Mouse (Mus musculus) liver, embryonic 11.5 days (tissue): Measurements from ENCODE around the gene Lsm4. TPM values are rescaled to one million over a fixed set of nuclear protein-coding genes. Genes with fewer than 3 reads are reported as not detected.
A peak's percentile ranks its signal among the peaks of the same experiment; 100 is the strongest.

Experiments
- ATAC-seq: fragments of 200-750 bp; cut with Nextera tagmentation; replicated peaks from 2 replicates; pipeline ENCODE4 v1.8.0; 2017; ENCODE audit warnings: moderate number of reproducible peaks, mild to moderate bottlenecking, moderate TSS enrichment, moderate library complexity; ENCODE audit not compliant: low FRiP score
- DNase-seq: peaks from one replicate; pipeline ENCODE4 v3.0.0-alpha.2; 2017; ENCODE audit warnings: low spot score
- H3K27ac ChIP-seq: fragments of 300-500 bp; sonication (generic); 2 replicates; pipeline ENCODE4 v1.5.1; 2014; ENCODE audit warnings: mild to moderate bottlenecking, low read depth, low read length, control low read depth
- H3K27me3 ChIP-seq: fragments of 300-500 bp; sonication (generic); replicated peaks from 2 replicates; pipeline ENCODE4 v1.6.1; 2014; ENCODE audit warnings: low read length, mixed read lengths; ENCODE audit not compliant: control insufficient read depth, insufficient read depth
- H3K36me3 ChIP-seq: fragments of 300-500 bp; sonication (generic); 2 replicates; pipeline ENCODE4 v1.6.1; 2014; ENCODE audit warnings: mild to moderate bottlenecking, low read length, moderate library complexity, mixed read lengths; ENCODE audit not compliant: control insufficient read depth, insufficient read depth
- H3K4me1 ChIP-seq: fragments of 300-500 bp; sonication (generic); replicated peaks from 2 replicates; pipeline ENCODE4 v1.6.1; 2014; ENCODE audit warnings: low read length, mixed read lengths; ENCODE audit not compliant: control insufficient read depth, insufficient read depth
- H3K4me2 ChIP-seq: fragments of 300-500 bp; sonication (generic); 2 replicates; pipeline ENCODE4 v1.6.1; 2014; ENCODE audit warnings: mild to moderate bottlenecking, control low read depth, moderate library complexity
- H3K4me3 ChIP-seq: fragments of 300-500 bp; sonication (generic); 2 replicates; pipeline ENCODE4 v1.5.1; 2014; ENCODE audit warnings: low read depth, low read length, control low read depth
- H3K9ac ChIP-seq: fragments of 300-500 bp; sonication (generic); 2 replicates; pipeline ENCODE4 v1.6.1; 2014; ENCODE audit warnings: low read depth, low read length, control low read depth
- H3K9me3 ChIP-seq: fragments of 300-500 bp; sonication (generic); 2 replicates; pipeline ENCODE4 v1.6.1; 2016; ENCODE audit warnings: low read length, inconsistent platforms, mixed read lengths; ENCODE audit not compliant: control insufficient read depth
- WGBS: fragments of 180-500 bp; shearing (Covaris S2); extraction: QIAGEN DNeasy Blood & Tissue Kit; methylation state at CpG from one replicate; pipeline ENCODE4 v1.1.7; 2014; 5-methylcytosine and 5-hydroxymethylcytosine counted together
- polyA plus RNA-seq: library from polyadenylated mRNA; unstranded; fragments of >200 nt; fragmentation: Nextera tagmentation; extraction: Ambion mirVana; gene quantifications from 2 replicates; pipeline ENCODE4 v1.2.1, GENCODE M21; 2014

The Lsm4 gene
- polyA plus RNA-seq, 1 experiment from 2014 or later: 357 TPM

DNA sequence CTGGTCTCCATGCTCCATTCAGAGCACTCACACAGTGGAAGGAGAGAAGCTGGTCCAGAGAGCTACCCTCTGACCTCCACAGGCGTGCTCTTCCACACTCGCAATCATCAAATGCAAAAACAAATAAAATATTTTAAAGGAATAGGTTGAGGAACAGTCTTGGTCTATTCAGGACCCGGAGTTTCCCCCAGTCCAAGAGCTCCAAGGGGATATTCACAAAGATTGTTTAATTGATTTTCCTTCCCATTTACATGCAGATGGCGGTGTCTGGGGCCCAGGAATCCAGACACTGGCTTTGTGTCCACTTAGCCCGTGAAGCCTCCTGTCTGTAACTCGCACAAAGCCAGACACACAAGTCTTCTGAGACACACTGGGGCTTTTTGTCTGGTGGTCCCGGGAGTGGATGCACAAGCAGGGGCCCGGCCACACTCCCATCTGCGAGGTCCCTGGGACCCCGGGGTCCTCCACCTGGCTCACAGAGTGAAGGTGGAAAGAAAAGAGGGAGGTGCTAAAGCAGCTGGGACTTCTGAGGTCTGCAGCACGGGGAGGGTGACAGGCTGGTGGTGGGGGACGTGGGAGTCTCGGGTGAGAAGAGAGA is 16.8 kb upstream of the Lsm4 start:
- DNase-seq: no peak
- WGBS: 84% methylated on average over 13 of the region's 13 CpGs
- H3K36me3 ChIP-seq: peaks cover 5% of the 10 kb centered on the region; the same call in 1 of the 2 replicates
- H3K27ac ChIP-seq: no peak overlapping the region
- no peaks in the 10 kb centered on the region for H3K27me3 ChIP-seq
- no peaks in the 10 kb centered on the region for H3K9me3 ChIP-seq
- ATAC-seq: no peak
- no peak overlapping the region for H3K9ac ChIP-seq
- no peak overlapping the region for H3K4me3 ChIP-seq
- peaks cover 19% of the 10 kb centered on the region for H3K4me1 ChIP-seq
- no peak overlapping the region for H3K4me2 ChIP-seq

DNA sequence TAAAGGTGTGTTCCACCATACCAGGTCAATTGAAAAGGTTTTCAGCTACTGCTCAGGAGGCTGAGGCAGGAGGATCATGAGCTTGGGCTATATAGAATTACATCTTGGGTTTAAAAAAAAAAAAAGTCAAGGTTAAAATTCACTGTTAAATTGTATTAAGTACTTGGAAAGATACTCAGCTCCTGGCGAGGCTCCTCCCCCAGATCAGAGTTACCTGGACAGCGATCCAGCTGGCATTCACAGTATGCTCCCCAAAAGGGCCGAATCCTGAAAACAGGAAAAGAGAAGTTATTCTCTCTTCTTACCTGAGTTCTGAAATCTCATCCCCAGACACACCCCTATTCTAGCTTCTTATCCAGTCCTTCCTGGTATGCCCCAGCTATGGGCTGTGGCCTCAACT is 15.8 kb upstream of the Lsm4 start:
- H3K36me3 ChIP-seq: no peaks in the 10 kb centered on the region; the same call in 1 of the 2 replicates
- no peaks in the 10 kb centered on the region for H3K9me3 ChIP-seq
- no peaks in the 10 kb centered on the region for H3K27me3 ChIP-seq
- H3K9ac ChIP-seq: no peak overlapping the region
- DNase-seq (no peak), ATAC-seq (no peak)
- no peak overlapping the region for H3K4me3 ChIP-seq
- H3K4me1 ChIP-seq: peaks cover 23% of the 10 kb centered on the region
- 93% methylated on average over 3 of the region's 3 CpGs for WGBS
- no peak overlapping the region for H3K4me2 ChIP-seq
- H3K27ac ChIP-seq: no peak overlapping the region

DNA sequence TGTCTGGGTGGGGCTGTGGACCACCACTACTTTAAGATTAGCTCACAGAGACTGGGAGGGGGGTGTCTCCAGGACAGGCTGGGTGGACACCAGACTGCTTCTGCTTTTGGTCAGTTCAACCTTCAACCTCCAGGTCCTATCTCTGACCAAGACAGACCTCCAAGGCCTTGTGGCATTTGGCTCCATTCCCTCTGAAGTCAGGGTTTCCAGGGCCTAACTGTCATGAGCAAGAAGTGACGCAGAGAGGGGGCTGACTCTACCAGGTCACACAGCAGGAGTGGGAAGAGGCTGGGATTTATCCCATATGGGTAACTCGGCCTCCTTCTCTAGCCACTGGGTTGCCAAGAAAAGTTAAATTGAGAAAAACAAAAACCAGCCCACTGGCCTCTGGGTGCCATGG is 15.3 kb upstream of the Lsm4 start:
- no peak for ATAC-seq
- DNase-seq: no peak
- Histone ChIP-seq H3K9ac (0 out of 2 replicates have a peak overlapping the region, but pooled peaks have one; percentile 15), H3K36me3 (no peaks in the 10 kb centered on the region), H3K4me2 (peak overlapping the region; percentile 99; the same call in 1 of the 2 replicates), H3K27ac (no peak overlapping the region), H3K4me1 (peaks cover 23% of the 10 kb centered on the region), H3K9me3 (no peaks in the 10 kb centered on the region), H3K27me3 (no peaks in the 10 kb centered on the region), H3K4me3 (no peak overlapping the region)
- 83% methylated on average over 2 of the region's 2 CpGs for WGBS

DNA sequence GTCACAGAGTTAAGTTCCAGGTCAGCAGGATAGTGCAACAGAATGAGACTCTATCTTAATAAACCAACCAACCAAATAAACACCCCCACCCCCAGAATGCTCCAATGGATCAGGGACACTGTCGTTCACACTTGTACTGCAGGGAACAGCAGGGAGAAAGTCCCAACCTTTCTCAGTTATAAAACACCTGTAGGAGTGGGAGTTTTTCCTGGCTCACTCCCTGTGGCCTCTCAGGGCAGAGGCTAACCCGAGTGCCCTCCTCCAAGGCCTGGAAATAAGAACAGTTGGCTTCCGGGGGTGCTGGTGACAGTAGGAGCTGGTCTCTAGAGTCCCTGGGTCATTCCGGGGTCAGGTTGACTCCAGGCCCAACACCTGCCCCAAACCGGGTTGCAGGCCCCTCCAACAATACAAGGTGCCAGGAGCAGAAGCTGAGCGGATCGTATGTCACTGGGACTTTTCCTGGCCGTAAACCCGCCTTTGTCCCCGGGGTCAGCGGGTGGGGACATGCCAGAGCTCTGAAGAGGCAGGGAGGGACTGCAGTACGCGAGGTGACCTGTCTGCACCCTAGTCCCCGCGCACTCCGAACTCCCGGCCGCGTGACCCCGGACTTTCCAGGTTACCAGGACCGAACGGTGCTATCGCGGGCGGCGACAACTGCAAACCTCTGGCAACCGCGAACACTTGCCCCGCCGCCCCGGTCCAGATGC is 14.0 kb upstream of the Lsm4 start:
- DNase-seq: no peak
- H3K36me3 ChIP-seq: no peaks in the 10 kb centered on the region
- peak overlapping the region; percentile 99 for H3K4me2 ChIP-seq
- H3K27me3 ChIP-seq: no peaks in the 10 kb centered on the region
- no peaks in the 10 kb centered on the region for H3K9me3 ChIP-seq
- peak; percentile 60 for ATAC-seq
- peak overlapping the region; percentile 67 for H3K27ac ChIP-seq
- peaks cover 23% of the 10 kb centered on the region for H3K4me1 ChIP-seq
- 2% methylated on average over 31 of the region's 31 CpGs for WGBS
- H3K4me3 ChIP-seq: peak overlapping the region; percentile 83
- peak overlapping the region; percentile 69 for H3K9ac ChIP-seq

DNA sequence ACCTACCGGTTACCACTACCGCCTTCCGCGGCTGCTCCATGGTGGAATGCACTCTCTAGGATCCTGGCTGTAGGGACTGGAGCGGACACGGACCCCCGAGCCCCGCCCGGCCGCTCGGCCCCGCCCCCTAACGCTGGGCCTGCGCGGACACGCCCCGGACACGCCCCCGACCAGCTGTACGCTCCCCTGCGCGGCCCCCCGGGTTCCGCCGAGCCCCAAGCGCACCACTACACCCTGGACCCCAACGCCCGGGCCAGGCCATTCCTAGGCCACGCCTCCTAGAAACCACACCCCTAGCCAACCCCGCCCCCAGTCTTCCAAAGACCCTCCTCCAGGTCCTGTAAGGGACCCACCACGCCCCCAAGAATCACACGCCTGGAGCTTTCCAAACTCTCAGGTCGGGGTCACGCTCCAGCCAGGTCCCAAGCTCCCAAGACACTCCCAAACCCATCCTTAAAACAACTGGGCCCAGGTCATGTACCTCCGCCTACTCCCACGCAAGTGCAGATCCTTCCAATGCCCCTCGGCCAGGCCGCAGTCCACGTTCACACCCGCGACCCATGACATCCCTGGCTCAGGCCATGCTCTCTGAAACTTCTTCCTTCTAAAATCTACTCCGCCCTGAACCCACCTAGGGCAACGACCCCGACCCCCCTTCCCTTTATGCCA is 13.3 kb upstream of the Lsm4 start:
- 2% methylated on average over 44 of the region's 44 CpGs for WGBS
- ATAC-seq: peak; percentile 95
- Histone ChIP-seq H3K27me3 (no peaks in the 10 kb centered on the region), H3K27ac (peak overlapping the region; percentile 67), H3K9ac (peak overlapping the region; percentile 71), H3K4me1 (peaks cover 23% of the 10 kb centered on the region), H3K9me3 (no peaks in the 10 kb centered on the region), H3K4me2 (peak overlapping the region; percentile 99), H3K36me3 (no peaks in the 10 kb centered on the region), H3K4me3 (peak overlapping the region; percentile 83)
- peak; percentile 100 for DNase-seq

DNA sequence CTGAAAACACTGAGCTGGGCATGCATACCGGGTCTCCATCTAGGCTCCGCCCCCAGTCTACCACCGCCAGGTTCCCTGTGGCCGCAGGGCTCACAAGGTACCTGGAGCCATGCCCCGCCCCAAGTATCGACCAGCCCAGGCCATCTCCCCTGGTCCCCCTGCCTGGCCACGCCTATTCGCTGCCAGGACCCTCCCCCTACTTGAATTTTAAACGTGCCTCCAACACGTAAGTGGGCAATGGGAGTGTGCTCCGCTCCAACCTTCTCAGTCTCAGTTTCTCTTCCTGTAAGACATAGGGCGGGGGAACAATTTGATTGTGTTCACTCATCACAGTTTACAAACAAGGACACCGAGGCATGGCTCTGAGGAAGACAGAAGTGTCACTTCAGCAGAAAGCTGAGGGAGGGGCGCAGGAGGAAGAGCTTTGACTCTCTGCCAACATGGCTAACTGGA is 12.7 kb upstream of the Lsm4 start, which contains the start of gene Pgpep1:
Gene Pgpep1, minus strand, starts transcription at position 116 of the 453 bp plus-strand sequence.
- Histone ChIP-seq H3K4me1 (peaks cover 23% of the 10 kb centered on the region), H3K9me3 (no peaks in the 10 kb centered on the region), H3K27me3 (no peaks in the 10 kb centered on the region), H3K36me3 (no peaks in the 10 kb centered on the region), H3K4me3 (peak within 1 kb of the TSS; percentile 83), H3K4me2 (peak within 1 kb of the TSS; percentile 99), H3K9ac (peak within 1 kb of the TSS; percentile 71), H3K27ac (peak within 1 kb of the TSS; percentile 67)
- 4% methylated on average over 14 of the region's 14 CpGs for WGBS
- peak; percentile 53 for ATAC-seq
- DNase-seq: no peak

DNA sequence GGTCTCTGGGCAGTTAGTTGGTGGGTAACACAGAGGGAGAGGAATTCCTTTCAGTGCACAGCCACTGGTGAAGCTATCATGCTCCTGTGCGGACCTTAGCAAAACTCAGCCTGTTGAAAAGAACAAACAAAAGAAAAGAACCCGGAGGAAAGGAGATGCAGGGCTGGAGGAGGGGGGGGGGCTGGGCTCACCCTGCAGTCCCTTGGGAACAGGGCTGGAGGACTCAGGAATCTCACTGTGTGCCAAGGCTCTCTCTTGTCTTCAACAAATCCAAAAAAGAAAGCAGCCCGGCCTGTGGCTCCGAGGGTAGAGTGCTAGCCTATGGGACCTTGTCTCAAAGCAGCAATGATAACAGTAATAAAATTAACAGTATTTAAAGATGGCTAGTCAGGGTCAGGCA is 9.4 kb upstream of the Lsm4 start:
- DNase-seq: no peak
- Histone ChIP-seq H3K27me3 (no peaks in the 10 kb centered on the region), H3K9me3 (no peaks in the 10 kb centered on the region), H3K36me3 (no peaks in the 10 kb centered on the region), H3K27ac (no peak overlapping the region), H3K4me2 (no peak overlapping the region), H3K4me1 (peaks cover 23% of the 10 kb centered on the region), H3K4me3 (no peak overlapping the region), H3K9ac (no peak overlapping the region)
- ATAC-seq: no peak
- WGBS: 70% methylated on average over 4 of the region's 4 CpGs

DNA sequence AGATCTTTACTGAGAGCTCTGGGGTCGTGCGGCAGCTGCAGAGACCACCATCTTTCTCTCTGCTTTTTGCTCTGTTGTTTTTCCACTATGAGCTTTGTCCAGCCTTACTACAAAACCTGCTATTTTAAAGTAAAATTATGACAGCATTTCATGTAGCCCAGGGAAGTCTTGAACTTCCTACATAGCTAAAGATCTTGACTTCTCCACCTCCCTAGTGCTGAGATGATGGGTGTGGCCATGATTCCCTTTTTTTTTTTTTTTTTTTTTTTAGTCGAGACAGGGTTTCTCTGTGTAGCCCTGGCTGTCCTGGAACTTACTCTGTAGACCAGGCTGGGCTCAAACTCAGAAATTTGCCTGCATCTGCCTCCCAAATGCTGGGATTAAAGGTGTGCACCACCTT is 8.4 kb upstream of the Lsm4 start:
- Histone ChIP-seq H3K27ac (no peak overlapping the region), H3K4me2 (no peak overlapping the region), H3K9ac (no peak overlapping the region), H3K27me3 (no peaks in the 10 kb centered on the region), H3K36me3 (no peaks in the 10 kb centered on the region), H3K4me1 (peaks cover 20% of the 10 kb centered on the region), H3K9me3 (no peaks in the 10 kb centered on the region), H3K4me3 (no peak overlapping the region)
- WGBS: 79% methylated on average over 3 of the region's 3 CpGs
- no peak for DNase-seq
- no peak for ATAC-seq
